Mouse (Mus musculus) C2C12 (cell line): Measurements from ENCODE around the gene Fam227b. TPM values are rescaled to one million over a fixed set of nuclear protein-coding genes. Genes with fewer than 3 reads are reported as not detected.

Source experiments
- H3K27me3 ChIP-seq: one replicate; pipeline ENCODE4 v1.6.1; 2011; ENCODE audit not compliant: control insufficient read depth, insufficient read depth, insufficient read length
- H3K36me3 ChIP-seq: one replicate; pipeline ENCODE4 v1.6.1; 2011; ENCODE audit not compliant: control insufficient read depth, insufficient read depth
- H3K4me3 ChIP-seq: one replicate; pipeline ENCODE4 v1.5.1; 2011; ENCODE audit warnings: mild to moderate bottlenecking, control low read depth; ENCODE audit not compliant: poor library complexity, insufficient read depth, severe bottlenecking
- H3K79me2 ChIP-seq: one replicate; pipeline ENCODE4 v1.6.1; 2011; ENCODE audit not compliant: control insufficient read depth, insufficient read depth
- H3K79me3 ChIP-seq: one replicate; pipeline ENCODE4 v1.6.1; 2011; ENCODE audit warnings: low read depth, control low read depth
- H3ac ChIP-seq: one replicate; pipeline ENCODE3; 2011; ENCODE audit warnings: low read depth; ENCODE audit not compliant: control insufficient read depth, insufficient read length
- CEBPB ChIP-seq: IDR thresholded peaks from one replicate; pipeline ENCODE4 v1.6.1; 2011; ENCODE audit warnings: low read depth, mild to moderate bottlenecking, control low read depth, moderate library complexity
- CTCF ChIP-seq: IDR thresholded peaks from one replicate; pipeline ENCODE4 v1.5.1; 2011; ENCODE audit not compliant: control insufficient read depth, insufficient read depth, insufficient read length
- FOSL1 ChIP-seq: IDR thresholded peaks from one replicate; pipeline ENCODE4 v1.8.0; 2011; ENCODE audit warnings: mild to moderate bottlenecking, low read length; ENCODE audit not compliant: poor library complexity, insufficient read depth, severe bottlenecking
- MAX ChIP-seq: IDR thresholded peaks from one replicate; pipeline ENCODE4 v1.6.1; 2011; ENCODE audit warnings: mild to moderate bottlenecking, control low read depth
- MYOD1 ChIP-seq: IDR thresholded peaks from one replicate; pipeline ENCODE4 v1.6.1; 2011; ENCODE audit warnings: low read depth; ENCODE audit not compliant: control insufficient read depth, insufficient read length
- MYOG ChIP-seq: IDR thresholded peaks from one replicate; pipeline ENCODE4 v1.6.1; 2011; ENCODE audit not compliant: control insufficient read depth, insufficient read length; ENCODE audit errors: extremely low read depth
- USF1 ChIP-seq: IDR thresholded peaks from one replicate; pipeline ENCODE4 v1.6.1; 2011; ENCODE audit warnings: low read depth, mild to moderate bottlenecking, control low read depth, moderate library complexity
- polyA plus RNA-seq: library from polyadenylated mRNA; unstranded; fragments of >200 nt; fragmentation: generic; extraction: Trizol; gene quantifications from one replicate; pipeline ENCODE4 v1.2.1, GENCODE M21; 2012; ENCODE audit warnings: missing spikeins

Fam227b gene
- polyA plus RNA-seq, 1 experiment = not detected

DNA sequence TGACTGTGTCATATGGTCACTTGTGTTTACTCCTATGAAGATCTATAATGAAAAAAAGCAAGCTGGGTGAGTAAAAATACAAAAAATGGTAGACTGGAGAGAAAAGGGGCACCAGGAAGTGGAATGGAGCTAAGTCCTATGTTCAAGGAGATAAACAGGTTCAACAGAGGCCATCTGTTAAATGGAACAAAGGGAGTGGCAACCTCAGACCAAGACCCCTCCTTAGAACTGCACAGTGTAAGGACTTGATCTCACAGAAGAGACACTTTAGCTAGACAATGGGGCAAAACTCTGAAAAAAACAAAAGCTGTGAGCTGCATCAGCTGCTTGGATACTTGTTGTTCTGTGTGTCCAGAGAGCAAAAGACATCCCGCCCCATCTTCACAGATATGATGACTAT lies 19.6 kb upstream of the Fam227b start:
- Histone ChIP-seq H3K4me3 (no peak overlapping the region), H3K27me3 (no peaks in the 10 kb centered on the region), H3K79me3 (no peaks in the 10 kb centered on the region), H3ac (no peak overlapping the region), H3K36me3 (peaks cover 6% of the 10 kb centered on the region), H3K79me2 (no peaks in the 10 kb centered on the region)
- TF ChIP-seq CTCF (no peak), CEBPB (no peak), MYOD1 (no peak), MAX (no peak), FOSL1 (no peak), MYOG (no peak), USF1 (no peak)

GRCm38 (mm10) chr2:126166848-126167617 lies 15.2 kb upstream of the Fam227b start:
- Histone ChIP-seq H3K36me3 (peaks cover 36% of the 10 kb centered on the region), H3K79me3 (no peaks in the 10 kb centered on the region), H3ac (no peak overlapping the region), H3K79me2 (no peaks in the 10 kb centered on the region), H3K4me3 (no peak overlapping the region), H3K27me3 (no peaks in the 10 kb centered on the region)
- TF ChIP-seq MYOD1 = no peak
- TF ChIP-seq MYOG = no peak
- no peak for TF ChIP-seq CTCF
- no peak for TF ChIP-seq USF1
- no peak for TF ChIP-seq CEBPB
- no peak for TF ChIP-seq FOSL1
- TF ChIP-seq MAX = no peak

- peaks cover 42% of the 10 kb centered on the region for H3K36me3 ChIP-seq
- no peaks in the 10 kb centered on the region for H3K79me2 ChIP-seq
- H3ac ChIP-seq = no peak overlapping the region
- no peaks in the 10 kb centered on the region for H3K27me3 ChIP-seq
- H3K4me3 ChIP-seq = no peak overlapping the region
- TF ChIP-seq CTCF = no peak
- no peak for TF ChIP-seq MYOD1
- TF ChIP-seq USF1 = no peak
- no peak for TF ChIP-seq MAX
- TF ChIP-seq MYOG = no peak
- TF ChIP-seq CEBPB = no peak
- TF ChIP-seq FOSL1 = no peak
- H3K79me3 ChIP-seq = no peaks in the 10 kb centered on the region
Observed at GRCm38 (mm10) chr2:126166335-126166734, 14.5 kb upstream of the Fam227b start.

DNA sequence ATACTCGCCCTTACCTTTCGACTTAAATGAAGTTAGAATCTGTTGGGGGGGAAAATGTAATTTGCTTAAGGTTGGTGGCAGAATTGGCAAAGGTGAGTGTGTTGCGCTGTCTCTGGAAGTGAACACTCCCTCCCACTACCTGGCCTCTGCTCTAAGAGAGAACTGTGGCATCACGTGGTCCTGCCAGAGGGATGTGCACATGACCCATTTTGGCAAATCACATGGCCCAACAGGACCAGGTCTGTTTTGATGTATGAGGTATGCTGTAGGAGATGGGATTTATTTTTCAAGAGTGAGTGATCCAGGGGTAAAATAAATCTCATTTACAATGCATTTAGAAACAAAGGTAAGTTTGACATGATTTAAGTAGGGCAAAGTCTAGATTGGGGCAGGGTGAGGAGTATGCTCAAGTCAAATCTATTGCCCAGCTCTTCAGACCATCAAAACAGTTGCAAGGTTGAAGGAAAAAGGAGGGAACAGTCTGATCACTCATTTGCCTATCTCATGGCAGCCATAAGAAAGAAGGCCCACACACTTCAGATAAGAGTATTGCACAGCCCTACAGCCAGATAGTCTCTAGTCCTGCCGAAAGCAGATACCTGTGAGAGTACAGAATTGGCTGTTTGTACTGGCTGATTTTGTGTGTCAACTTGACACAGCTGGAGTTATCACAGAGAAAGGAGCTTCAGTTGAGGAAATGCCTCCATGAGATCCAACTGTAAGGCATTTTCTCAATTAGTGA lies 13.6 kb upstream of the Fam227b start:
- Histone ChIP-seq H3K4me3 (no peak overlapping the region), H3K27me3 (no peaks in the 10 kb centered on the region), H3K79me3 (no peaks in the 10 kb centered on the region), H3ac (no peak overlapping the region), H3K79me2 (no peaks in the 10 kb centered on the region), H3K36me3 (peaks cover 51% of the 10 kb centered on the region)
- TF ChIP-seq FOSL1 (no peak), MAX (no peak), MYOG (no peak)

DNA sequence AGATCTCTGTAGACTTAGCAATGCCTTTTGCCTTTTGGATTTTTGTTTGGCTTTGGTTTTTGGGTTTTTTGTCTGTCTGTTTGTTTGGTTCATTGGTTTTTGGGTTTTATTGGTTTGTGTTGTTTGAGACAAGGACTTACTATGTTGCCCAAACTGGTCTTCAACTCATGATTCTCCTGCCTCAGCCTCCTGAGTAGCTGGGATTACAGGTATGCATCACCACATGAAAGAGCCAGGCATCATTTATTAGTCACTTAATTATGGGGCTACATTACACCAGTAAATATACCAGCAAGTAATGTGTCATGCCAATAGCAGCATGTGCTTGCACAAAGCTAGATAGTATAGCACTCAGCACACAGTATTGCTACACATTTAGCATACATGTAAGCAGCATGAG lies 4.1 kb downstream of the Fam227b start:
- H3ac ChIP-seq = no peak overlapping the region
- no peaks in the 10 kb centered on the region for H3K27me3 ChIP-seq
- H3K4me3 ChIP-seq = no peak overlapping the region
- TF ChIP-seq CTCF (no peak), MAX (no peak), USF1 (no peak), MYOD1 (no peak), CEBPB (no peak), MYOG (no peak), FOSL1 (no peak)
- no peaks in the 10 kb centered on the region for H3K79me3 ChIP-seq
- H3K36me3 ChIP-seq = no peaks in the 10 kb centered on the region
- H3K79me2 ChIP-seq = no peaks in the 10 kb centered on the region

DNA sequence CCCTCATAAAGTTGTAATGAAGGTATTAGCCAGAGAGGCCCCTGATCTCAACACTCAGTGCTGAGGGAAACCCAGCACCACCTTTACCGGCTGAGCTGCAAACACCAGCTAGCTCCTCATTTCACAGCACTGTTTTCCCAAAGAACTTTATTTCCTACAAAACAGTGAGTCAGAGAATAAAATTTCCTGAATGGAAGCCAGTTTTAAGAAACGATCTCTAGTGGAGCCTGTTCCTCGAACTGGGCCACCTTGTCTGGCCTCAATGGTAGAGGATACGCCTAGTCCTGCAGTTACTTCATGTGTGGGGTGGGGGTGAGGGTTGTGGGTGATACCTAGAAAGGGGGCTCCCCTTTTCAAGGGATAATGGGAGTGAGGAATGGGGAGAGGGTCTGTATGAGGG lies 57.2 kb downstream of the Fam227b start:
- no peaks in the 10 kb centered on the region for H3K79me3 ChIP-seq
- H3K4me3 ChIP-seq = no peak overlapping the region
- H3ac ChIP-seq = no peak overlapping the region
- no peaks in the 10 kb centered on the region for H3K27me3 ChIP-seq
- no peak for TF ChIP-seq USF1
- no peak for TF ChIP-seq MAX
- no peak for TF ChIP-seq CTCF
- no peak for TF ChIP-seq CEBPB
- no peak for TF ChIP-seq MYOD1
- TF ChIP-seq FOSL1 = no peak
- TF ChIP-seq MYOG = no peak
- H3K79me2 ChIP-seq = no peaks in the 10 kb centered on the region
- H3K36me3 ChIP-seq = peaks cover 21% of the 10 kb centered on the region
